ENCODE assay signal across 23 mouse cellular contexts in genomic region chr11:87416120-87416519, GRCm38 (mm10). TPM values are rescaled to one million over a fixed set of nuclear protein-coding genes. Genes with fewer than 3 reads are reported as not detected.
DNase-seq lines count a peak whose midpoint lies in the region; ATAC-seq and TF ChIP-seq lines count a peak whose summit lies in the region.
"Had no signal": no experiment of that assay in that cellular context is flagged by ENCODE, and none has a peak within 500 bp of the region (broad histone marks: within the 10 kb centered on the region; RNA-seq: fewer than 3 reads in every experiment).

No protein-coding gene starts in this region.

- H3K4me1 ChIP-seq in ES-Bruce4 (ENCODE audit: control insufficient read depth, insufficient read depth, low read length): no peaks in the 10 kb centered on the region
- 0 out of 4 replicates have a peak, but pooled peaks cover 0 to 2% of the 10 kb centered on the region in 2 experiments for H3K4me1 ChIP-seq in ES-E14 (ENCODE audit: control insufficient read depth in 2 of 2, insufficient read depth in 2 of 2, low read length in 2 of 2, poor library complexity in 1 of 2)
- H3K4me1 ChIP-seq: embryonic facial prominence, embryonic 10.5 days; embryonic facial prominence, embryonic 12.5 days; forebrain, embryonic 13.5 days; forebrain, embryonic 15.5 days had no signal

- H3K9me3 ChIP-seq in ES-Bruce4 (replicated peaks; ENCODE audit: control insufficient read depth, insufficient read depth, low read length, poor library complexity, severe bottlenecking): no peaks in the 10 kb centered on the region
- H3K9me3 ChIP-seq in ES-E14 (ENCODE audit: control insufficient read depth, insufficient read depth, low read depth, low read length): no peaks in the 10 kb centered on the region
- H3K9me3 ChIP-seq: embryonic facial prominence, embryonic 10.5 days; embryonic facial prominence, embryonic 12.5 days; forebrain, embryonic 13.5 days; forebrain, embryonic 15.5 days had no signal

- peak overlapping the region; percentile 49; the same call in 1 of the 2 replicates for H3K27ac ChIP-seq in ES-Bruce4 (ENCODE audit: insufficient read depth, low read length)
- no peak overlapping the region for H3K27ac ChIP-seq in ES-E14 (ENCODE audit: insufficient read depth, low read depth, low read length, poor library complexity, severe bottlenecking)
- H3K27ac ChIP-seq: embryonic facial prominence, embryonic 10.5 days; embryonic facial prominence, embryonic 12.5 days; forebrain, embryonic 13.5 days; forebrain, embryonic 15.5 days had no signal

- TF ChIP-seq CTCF in ES-Bruce4 (IDR thresholded peaks at IDR 0.05; ENCODE audit: low read depth, low read length): no peak

- DNase-seq in heart, adult 11 months: peak; percentile 36
- no peak for DNase-seq in heart, adult 9 months (ENCODE audit: low spot score in 2 of 2)
- DNase-seq in ES-E14 (ENCODE audit: low read depth, low spot score) (peak; percentile 56), WW6 (ENCODE audit: low read depth, low spot score) (peak; percentile 58)
- no peak for DNase-seq in frontal cortex, postnatal 14 days (ENCODE audit: low spot score in 2 of 2)
- DNase-seq in left cerebral cortex, adult 18-20 months (ENCODE audit: low spot score in 2 of 2): no peak
- DNase-seq: adrenal gland, adult 8-10 months; adrenal gland, postnatal 25 days; B cell, adult 2 months; cerebellum, adult 11 months; cerebellum, adult 18-20 months; cerebellum, adult 8-10 months; cerebellum, adult 9-11 months; cerebellum, postnatal 14 days; forebrain, postnatal 0 days had no signal

- H3K27me3 ChIP-seq in ES-Bruce4 (ENCODE audit: control insufficient read depth, insufficient read depth, low read length, poor library complexity, severe bottlenecking): no peaks in the 10 kb centered on the region
- H3K27me3 ChIP-seq: embryonic facial prominence, embryonic 12.5 days; forebrain, embryonic 13.5 days; forebrain, embryonic 15.5 days had no signal

- ATAC-seq in frontal cortex, adult (ENCODE audit: low TSS enrichment): no peak
- ATAC-seq: activated CD4-positive, CD25-positive, alpha-beta regulatory T cell, adult 4 months; CD4-positive, CD25-positive, alpha-beta regulatory T cell, adult 4 months; forebrain, embryonic 13.5 days; forebrain, embryonic 15.5 days; forebrain, postnatal 0 days had no signal

- H3K36me3 ChIP-seq in ES-Bruce4 (ENCODE audit: control insufficient read depth, insufficient read depth, low read length, poor library complexity, severe bottlenecking) (no peaks in the 10 kb centered on the region), ES-E14 (ENCODE audit: control insufficient read depth, insufficient read depth, low read length, poor library complexity, severe bottlenecking) (no peaks in the 10 kb centered on the region)
- H3K36me3 ChIP-seq: embryonic facial prominence, embryonic 10.5 days; embryonic facial prominence, embryonic 12.5 days; forebrain, embryonic 15.5 days had no signal

- TF ChIP-seq POLR2A in ES-Bruce4 (IDR thresholded peaks at IDR 0.05; ENCODE audit: insufficient read depth, low read length): no peak

- TF ChIP-seq EP300 in ES-Bruce4 (IDR thresholded peaks at IDR 0.05; ENCODE audit: insufficient read depth, low read depth, low read length): no peak

- H3K9ac ChIP-seq in ES-Bruce4 (ENCODE audit: low read depth, poor library complexity, severe bottlenecking) (no peak overlapping the region), ES-E14 (ENCODE audit: insufficient read depth, low read depth, low read length, poor library complexity, severe bottlenecking) (no peak overlapping the region)
- H3K9ac ChIP-seq: embryonic facial prominence, embryonic 12.5 days; forebrain, embryonic 13.5 days; forebrain, embryonic 15.5 days; forebrain, postnatal 0 days had no signal

- in situ Hi-C loops in ES-E14 (cut with MboI; ENCODE audit: low sequenced_read_pairs in 2 of 2, unreplicated experiment in 2 of 2): no loop called here

- H3K4me3 ChIP-seq in ES-Bruce4 (ENCODE audit: low read depth, low read length): no peak overlapping the region
- no peak overlapping the region for H3K4me3 ChIP-seq in ES-E14 (ENCODE audit: insufficient read depth in 1 of 2, low read depth in 1 of 2, low read length in 2 of 2, poor library complexity in 1 of 2, severe bottlenecking in 1 of 2)
- H3K4me3 ChIP-seq: embryonic facial prominence, embryonic 10.5 days; embryonic facial prominence, embryonic 12.5 days; forebrain, embryonic 13.5 days; forebrain, embryonic 15.5 days had no signal

TF ChIP-seq in ES-E14, 5 proteins besides CTCF, POLR2A, EP300 and RAD21:
- TF ChIP-seq ZNF384 (IDR thresholded peaks at IDR 0.05; ENCODE audit: low read depth, low read length) (peak; percentile 92), MAFK (IDR thresholded peaks at IDR 0.05; ENCODE audit: insufficient read depth, low read depth, low read length) (no peak), CHD2 (IDR thresholded peaks at IDR 0.05; ENCODE audit: low read depth, low read length) (no peak; the same call in 1 of the 2 replicates), HCFC1 (IDR thresholded peaks at IDR 0.05; ENCODE audit: borderline replicate concordance, insufficient read depth, low read length) (no peak), ZC3H11A (IDR thresholded peaks at IDR 0.05; ENCODE audit: borderline replicate concordance, low read depth, low read length) (no peak)

RNA-seq across cellular contexts. Expression of gene Tex14, which starts 11.3 kb away (rescaled TPM):
- 15.9 and 17.9 TPM in 2 replicates for polyA plus RNA-seq in ES-Bruce4 (2011; ENCODE audit: insufficient read depth, insufficient read length, low read depth, missing spikeins)
- total RNA-seq in ES-E14 (2012; rRNA removed): 10.4 and 11.4 TPM in 2 replicates
- total RNA-seq in left cerebral cortex, adult 18-20 months (2021): under 1 TPM; 0.14 to 0.30 TPM
- polyA plus RNA-seq: embryonic facial prominence, embryonic 10.5 days; forebrain, embryonic 15.5 days had no signal

RNA-seq across cellular contexts. Expression of gene Rad51c, which starts 11.4 kb away (rescaled TPM):
- 30.9 and 31.0 TPM in 2 replicates for polyA plus RNA-seq in ES-Bruce4 (2011; ENCODE audit: insufficient read depth, insufficient read length, low read depth, missing spikeins)
- total RNA-seq in ES-E14 (2012; rRNA removed): 6.7 and 9.9 TPM in 2 replicates
- total RNA-seq in left cerebral cortex, adult 18-20 months (2021): 1 to 10 TPM; 3.1 to 4.2 TPM

RNA-seq across cellular contexts. Expression of gene Ppm1e, which starts 57.3 kb away (rescaled TPM):
- 1.2 and 1.4 TPM in 2 replicates for polyA plus RNA-seq in ES-Bruce4 (2011; ENCODE audit: insufficient read depth, insufficient read length, low read depth, missing spikeins)
- 0.54 and 0.63 TPM in 2 replicates for total RNA-seq in ES-E14 (2012; rRNA removed)
- 100 to 1,000 TPM; 134 to 135 TPM for total RNA-seq in left cerebral cortex, adult 18-20 months (2021)

Comparison
In these comparisons a context has a peak if more than half of its experiments do, and no peak if none do; other contexts are left out.
1. DNase-seq: peak in heart, adult 11 months (single experiment), ES-E14 (single experiment) and WW6 (single experiment); none in heart, adult 9 months (0 of 2), frontal cortex, postnatal 14 days (0 of 2) and left cerebral cortex, adult 18-20 months (0 of 2).
2. RNA of gene Ppm1e, which starts 57.3 kb away (total RNA-seq): 134 to 135 TPM in left cerebral cortex, adult 18-20 months; 0.54 to 0.63 TPM in ES-E14; every median in the first group is over 10 times any median in the second.